Mouse (Mus musculus) kidney, adult 2 months (tissue): Measurements from ENCODE around the gene Scap. TPM values are rescaled to one million over a fixed set of nuclear protein-coding genes. Genes with fewer than 3 reads are reported as not detected.

Experiments
- DNase-seq: peaks from one replicate; pipeline ENCODE4 v3.0.0; 2021
- H3K27ac ChIP-seq: fragments of 200-500 bp; 2 replicates; pipeline ENCODE4 v1.5.1; 2012; ENCODE audit warnings: low read depth, low read length, control low read depth, inconsistent platforms; ENCODE audit not compliant: insufficient read depth
- H3K27me3 ChIP-seq: fragments of 200-500 bp; replicated peaks from 2 replicates; pipeline ENCODE4 v1.6.1; 2012; ENCODE audit warnings: mild to moderate bottlenecking, moderate library complexity, low read length, inconsistent platforms; ENCODE audit not compliant: control insufficient read depth, insufficient read depth
- H3K36me3 ChIP-seq: fragments of 200-500 bp; 2 replicates; pipeline ENCODE4 v1.6.1; 2012; ENCODE audit warnings: mild to moderate bottlenecking, moderate library complexity, low read length, inconsistent platforms; ENCODE audit not compliant: control insufficient read depth, insufficient read depth
- H3K4me1 ChIP-seq: fragments of 200-500 bp; 2 replicates; pipeline ENCODE4 v1.6.1; 2011; ENCODE audit warnings: low read length; ENCODE audit not compliant: control insufficient read depth, insufficient read depth
- H3K4me3 ChIP-seq: fragments of 200-500 bp; 2 replicates; pipeline ENCODE4 v1.5.1; 2011; ENCODE audit warnings: mild to moderate bottlenecking, low read depth, low read length, control low read depth; ENCODE audit not compliant: insufficient read depth
- CTCF ChIP-seq: fragments of 200-500 bp; conservative IDR thresholded peaks from 2 replicates; pipeline ENCODE4 v1.5.1; 2011; ENCODE audit warnings: low read depth, mild to moderate bottlenecking, control low read depth, low read length, moderate library complexity, mixed read lengths; ENCODE audit not compliant: insufficient read depth, insufficient read length
- POLR2A ChIP-seq: fragments of 200-500 bp; IDR thresholded peaks from one replicate; pipeline ENCODE4 v1.6.1; 2011; ENCODE audit warnings: low read depth, low read length, control low read depth
- WGBS: fragments of 180-500 bp; shearing (Covaris S2); methylation state at CpG from one replicate; pipeline ENCODE4 v1.1.7; 2018; 5-methylcytosine and 5-hydroxymethylcytosine counted together
- polyA plus RNA-seq: library from polyadenylated mRNA; depleted of rRNA; stranded (reverse); fragments of >200 nt; gene quantifications from 2 replicates; pipeline ENCODE4 v1.2.3, GENCODE M21; 2012

The Scap gene
- polyA plus RNA-seq, 1 experiment = 44.8 TPM

DNA sequence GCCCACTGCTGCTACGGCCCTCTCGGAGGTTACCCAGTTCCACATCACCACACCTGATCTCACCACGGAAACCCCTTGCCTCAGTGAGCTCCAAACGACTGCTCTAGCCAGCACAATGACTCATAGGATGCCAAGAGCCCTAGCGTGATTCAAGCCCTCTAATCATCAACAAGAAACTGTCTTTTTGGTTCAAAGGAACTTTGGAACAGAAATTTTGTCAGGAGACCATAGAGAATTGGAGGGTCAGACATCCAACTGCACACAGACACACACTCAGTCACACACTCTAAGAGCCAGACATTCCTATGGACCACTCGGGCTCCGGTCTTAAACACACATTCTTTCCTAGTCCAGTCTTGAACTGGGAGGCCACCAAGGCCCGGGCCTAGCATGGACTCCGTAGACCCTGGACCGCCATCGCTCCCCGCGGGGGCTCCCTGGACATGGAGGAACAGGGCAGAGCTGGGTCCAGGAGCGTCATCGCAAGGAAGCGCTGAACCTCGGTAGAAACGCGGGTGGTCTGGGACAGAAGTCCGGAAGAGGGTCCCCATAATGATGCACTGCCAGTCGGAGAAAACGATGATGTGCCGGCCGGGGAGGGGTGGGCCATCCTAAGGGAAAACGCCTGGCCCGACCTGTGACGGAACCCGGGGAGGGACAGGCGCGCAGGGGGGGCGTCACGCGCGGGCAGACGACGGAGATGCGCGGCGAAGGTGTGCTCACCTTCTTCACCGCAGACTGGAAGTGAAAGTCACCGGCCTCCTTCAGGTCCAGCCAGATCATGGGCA, 74.4 kb downstream of the Scap start:
- Histone ChIP-seq H3K4me3 (peak overlapping the region; percentile 99), H3K4me1 (peaks cover 10% of the 10 kb centered on the region), H3K36me3 (no peaks in the 10 kb centered on the region), H3K27ac (peak overlapping the region; percentile 57), H3K27me3 (no peaks in the 10 kb centered on the region)
- WGBS = 1% methylated on average over 41 of the region's 41 CpGs
- TF ChIP-seq POLR2A (no peak), CTCF (no peak)
- no peak for DNase-seq

DNA sequence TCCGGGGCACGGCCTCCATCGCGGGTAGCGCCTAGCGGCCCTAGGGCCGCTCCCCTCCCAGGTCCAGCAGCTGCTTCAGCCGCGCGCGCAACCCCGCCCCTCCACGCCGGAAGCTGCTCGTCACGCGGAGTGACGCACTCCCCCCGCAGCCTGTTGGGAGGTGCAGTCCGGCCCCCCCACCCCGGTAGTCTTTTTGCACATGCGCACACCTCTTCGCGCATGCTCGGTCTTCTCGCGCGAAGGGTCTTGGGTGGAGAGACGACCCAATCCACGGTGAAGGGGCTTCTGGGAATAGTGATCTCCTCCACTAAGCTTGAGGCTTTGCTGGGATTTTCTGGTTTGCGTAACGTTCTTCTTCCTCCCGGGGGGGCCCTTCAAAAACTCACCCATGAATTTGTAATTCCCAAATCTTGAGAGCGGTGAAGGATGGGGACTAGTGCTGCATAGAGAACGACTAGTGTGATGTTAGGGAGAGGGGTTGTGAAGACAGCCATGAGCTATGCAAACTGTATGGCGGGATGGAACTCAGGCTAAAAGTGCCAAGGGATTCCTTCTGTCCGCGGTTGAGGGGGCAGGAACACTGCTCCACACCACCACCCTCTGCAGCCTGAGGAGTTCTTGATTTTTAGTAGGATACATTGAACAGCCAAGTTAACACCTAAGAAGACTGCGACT, 75.1 kb downstream of the Scap start, which contains the start of gene Ptpn23:
Gene Ptpn23, minus strand, starts transcription at position 115 of the 675 bp plus-strand sequence.
- Histone ChIP-seq H3K4me1 (peaks cover 7% of the 10 kb centered on the region), H3K27ac (peak within 1 kb of the TSS; percentile 93), H3K27me3 (no peaks in the 10 kb centered on the region), H3K36me3 (no peaks in the 10 kb centered on the region), H3K4me3 (peak within 1 kb of the TSS; percentile 99)
- WGBS = under 1% methylated on average over 39 of the region's 39 CpGs
- DNase-seq = peak; percentile 97
- no peak for TF ChIP-seq CTCF
- peak; percentile 18 for TF ChIP-seq POLR2A

DNA sequence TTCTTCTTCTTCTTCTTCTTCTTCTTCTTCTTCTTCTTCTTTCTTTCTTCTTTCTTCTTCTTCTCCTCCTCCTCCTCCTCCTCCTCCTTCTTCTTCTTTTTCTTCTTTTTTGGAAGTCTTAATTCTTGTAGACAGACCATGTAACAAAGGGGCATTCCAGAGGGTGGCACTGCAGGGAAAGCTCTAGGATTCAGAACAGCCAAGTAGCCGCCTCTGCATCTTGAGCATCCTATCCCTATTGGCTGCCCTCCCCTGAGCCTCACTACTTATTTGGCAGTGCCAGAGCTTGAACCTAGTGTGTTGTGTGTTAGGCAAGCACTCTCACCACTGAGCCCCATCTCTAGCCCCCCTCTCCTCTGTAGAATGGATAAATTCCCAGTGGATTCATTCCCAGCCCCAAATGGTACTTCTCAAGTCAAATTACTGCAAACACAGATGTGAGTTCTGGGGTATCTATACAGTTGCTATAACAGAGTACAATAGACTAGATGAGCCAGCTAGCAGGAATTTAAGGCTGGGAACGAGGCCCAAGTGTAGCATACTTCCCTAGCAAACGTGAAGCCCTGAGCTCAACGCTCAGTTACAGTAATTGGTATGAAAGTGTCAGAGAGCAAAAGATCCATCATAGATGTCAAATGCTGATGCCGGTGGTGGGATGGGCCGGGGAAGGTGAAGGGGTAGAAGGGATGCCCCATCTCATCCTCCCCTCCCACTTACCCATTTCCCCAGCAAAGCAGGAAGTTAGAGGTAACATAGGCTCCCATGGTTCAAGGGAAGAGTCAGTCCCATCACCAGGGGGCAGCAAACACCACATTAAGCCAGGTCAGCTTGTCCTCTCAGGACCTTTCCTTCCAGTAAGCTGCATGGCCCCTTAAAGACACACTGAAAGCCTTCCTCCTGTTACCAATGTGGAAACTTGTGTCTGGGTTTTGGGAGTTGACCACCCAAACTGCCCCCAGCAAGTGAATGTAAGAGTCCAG, 78.1 kb downstream of the Scap start:
- peaks cover 7% of the 10 kb centered on the region for H3K4me1 ChIP-seq
- TF ChIP-seq POLR2A = no peak
- TF ChIP-seq CTCF = peak; percentile 97
- H3K27ac ChIP-seq = no peak overlapping the region
- H3K4me3 ChIP-seq = no peak overlapping the region
- WGBS = 23% methylated on average over 6 of the region's 6 CpGs
- H3K27me3 ChIP-seq = no peaks in the 10 kb centered on the region
- peak; percentile 88 for DNase-seq
- no peaks in the 10 kb centered on the region for H3K36me3 ChIP-seq

DNA sequence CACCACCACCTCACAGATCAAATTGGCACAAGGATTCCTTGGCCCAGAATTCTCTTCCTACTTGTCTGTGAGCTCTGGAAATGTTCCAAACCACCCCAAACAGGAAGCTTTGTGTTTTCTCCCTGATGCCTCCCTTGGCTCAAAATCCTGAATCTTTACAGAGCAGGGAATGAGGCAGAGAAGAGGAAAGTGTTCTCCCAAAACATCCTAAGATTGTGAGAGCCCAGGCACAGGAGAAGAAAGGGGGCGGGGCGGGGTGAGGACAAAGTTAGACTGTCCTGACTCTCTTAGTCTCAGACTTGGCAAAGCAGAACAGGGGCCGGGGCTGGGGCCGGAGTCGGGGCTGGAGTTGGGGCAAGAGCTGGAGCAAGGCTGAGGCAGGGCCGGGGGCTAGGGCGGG, 79.8 kb downstream of the Scap start:
- DNase-seq = peak; percentile 35
- 73% methylated on average over 7 of the region's 7 CpGs for WGBS
- no peak overlapping the region for H3K4me3 ChIP-seq
- H3K36me3 ChIP-seq = no peaks in the 10 kb centered on the region
- TF ChIP-seq POLR2A (no peak), CTCF (no peak)
- no peaks in the 10 kb centered on the region for H3K27me3 ChIP-seq
- H3K27ac ChIP-seq = no peak overlapping the region
- H3K4me1 ChIP-seq = no peaks in the 10 kb centered on the region; the same call in 1 of the 2 replicates

DNA sequence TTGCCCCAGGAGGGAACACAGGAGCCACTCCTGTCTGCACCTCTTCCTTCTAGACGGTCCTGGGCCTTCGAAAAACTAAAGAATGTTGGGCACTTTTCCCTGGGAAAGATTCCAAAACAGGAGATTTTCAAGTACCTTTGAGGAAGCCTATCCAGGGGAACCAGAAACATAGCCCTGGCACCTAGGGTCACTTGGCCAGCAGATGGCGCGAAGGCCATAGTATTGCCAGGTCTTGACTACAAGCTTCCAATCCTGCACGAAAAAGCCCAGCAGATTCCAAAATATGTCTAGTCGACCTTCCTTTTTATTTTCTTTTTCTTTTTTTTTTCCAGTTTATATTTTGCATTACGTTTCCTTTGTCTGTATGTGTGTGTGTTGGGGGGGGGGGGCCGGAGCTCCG, 80.7 kb downstream of the Scap start:
- Histone ChIP-seq H3K4me3 (no peak overlapping the region), H3K4me1 (no peaks in the 10 kb centered on the region), H3K27ac (no peak overlapping the region), H3K36me3 (no peaks in the 10 kb centered on the region), H3K27me3 (no peaks in the 10 kb centered on the region)
- WGBS = 38% methylated on average over 9 of the region's 9 CpGs
- TF ChIP-seq CTCF = peak; percentile 58
- TF ChIP-seq POLR2A = no peak
- DNase-seq = peak; percentile 69

DNA sequence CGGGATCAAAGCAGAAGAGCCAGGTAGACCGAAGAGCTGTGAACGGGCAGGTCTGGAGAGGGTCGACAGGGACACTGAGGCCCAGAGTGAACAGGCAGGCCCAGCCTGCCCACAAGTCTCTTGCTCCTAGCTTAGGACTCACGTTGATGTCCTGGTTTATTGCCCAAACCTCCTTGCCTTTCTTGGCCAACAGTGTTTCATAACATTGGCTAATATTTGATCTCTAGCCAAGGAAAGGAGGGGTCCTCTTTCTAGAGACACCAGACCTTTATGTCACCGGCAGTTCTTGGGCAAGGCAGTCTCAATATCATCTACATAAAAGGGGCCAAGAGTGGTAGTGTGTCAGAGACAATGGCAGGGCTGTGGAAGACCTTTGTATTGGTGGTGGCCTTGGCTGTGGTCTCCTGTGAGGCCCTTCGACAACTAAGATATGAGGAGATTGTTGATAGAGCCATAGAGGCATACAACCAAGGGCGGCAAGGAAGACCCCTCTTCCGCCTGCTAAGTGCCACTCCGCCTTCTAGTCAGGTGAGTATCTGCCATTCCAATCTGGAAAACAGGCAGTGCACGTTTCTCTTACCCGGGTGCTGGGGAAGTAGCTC, 86.5 kb downstream of the Scap start, which contains the start of gene Ngp:
Gene Ngp, plus strand, starts transcription at position 237 of the 602 bp plus-strand sequence.
- Histone ChIP-seq H3K27me3 (no peaks in the 10 kb centered on the region), H3K4me1 (no peaks in the 10 kb centered on the region), H3K27ac (no peak within 1 kb of the TSS), H3K4me3 (no peak within 1 kb of the TSS), H3K36me3 (no peaks in the 10 kb centered on the region)
- no peak for DNase-seq
- 91% methylated on average over 12 of the region's 12 CpGs for WGBS
- TF ChIP-seq POLR2A (no peak), CTCF (no peak)
